Mouse (Mus musculus) adrenal gland, adult 18-20 months (tissue): Measurements from ENCODE around the gene Olfr832. TPM values are rescaled to one million over a fixed set of nuclear protein-coding genes. Genes with fewer than 3 reads are reported as not detected.
"Not testable (repeated sequence)": the region's sequence is repeated elsewhere in the genome, so short reads cannot be mapped to it uniquely, and the experiment has no call there.

Source experiments
- DNase-seq, 2 experiments: peaks; one replicate each; pipeline ENCODE4 v3.0.0; 2021 to 2022; ENCODE audit warnings: low spot score in 2 of 2
- long read RNA-seq, 2 experiments: library from polyadenylated mRNA; stranded (forward); transcript quantifications; one replicate each; pipeline ENCODE4 v2.0.0; 2021
- total RNA-seq, 2 experiments: library from RNA; stranded (reverse); gene quantifications; 1 replicate in 1 of 2; 2 replicates in 1 of 2; pipeline ENCODE4 v1.2.3; 2021

The Olfr832 gene
- not detected for total RNA-seq
- long read RNA-seq, experiment 1 = 0 reads
- long read RNA-seq, experiment 2 = 0 reads

DNA sequence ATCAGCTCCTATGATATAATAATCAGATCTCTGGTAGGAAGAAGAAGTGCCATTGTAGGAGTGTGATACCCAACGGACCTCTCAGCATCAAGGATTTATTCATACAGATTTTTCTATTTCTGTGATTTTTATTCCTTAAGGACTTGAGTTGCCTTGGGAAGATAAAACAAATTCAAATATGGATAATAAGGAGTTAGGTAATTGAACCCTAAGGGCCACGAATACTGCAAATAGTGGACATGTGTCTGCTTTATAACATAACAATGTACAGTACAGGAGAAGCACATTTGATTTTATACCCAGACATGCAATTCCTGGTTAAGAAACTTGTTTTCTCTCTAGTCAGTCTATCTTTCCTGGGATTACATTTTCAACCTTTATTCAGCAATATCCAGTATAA is at the start of gene Olfr832:
TSS of gene Olfr832 (plus strand) at position 301 of the 400 bp plus-strand sequence.
- not testable (repeated sequence) for DNase-seq

DNA sequence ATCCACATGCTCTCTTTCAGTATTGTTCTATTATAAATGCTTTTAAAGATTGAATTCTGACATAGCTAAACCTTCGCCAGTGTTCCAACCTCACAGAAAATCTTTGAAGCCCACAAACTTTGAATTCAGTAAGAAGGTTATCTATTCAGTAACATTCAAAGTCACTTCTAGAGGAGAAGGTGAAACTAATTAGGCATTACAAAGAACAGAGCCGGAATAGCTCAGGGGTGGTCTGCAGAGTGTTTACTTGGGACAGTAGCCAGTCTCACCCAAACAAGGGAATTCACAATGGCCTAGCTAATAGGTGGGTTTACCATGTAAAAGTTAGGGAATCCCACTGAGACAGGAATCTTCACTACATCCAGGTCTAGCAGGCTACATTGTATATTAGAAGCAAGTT is 29.2 kb upstream of the Olfr832 start:
- not testable (repeated sequence) for DNase-seq

- not testable (repeated sequence) for DNase-seq
Observed at GRCm38 (mm10) chr9:18927921-18928320, 9.0 kb upstream of the Olfr832 start.

DNA sequence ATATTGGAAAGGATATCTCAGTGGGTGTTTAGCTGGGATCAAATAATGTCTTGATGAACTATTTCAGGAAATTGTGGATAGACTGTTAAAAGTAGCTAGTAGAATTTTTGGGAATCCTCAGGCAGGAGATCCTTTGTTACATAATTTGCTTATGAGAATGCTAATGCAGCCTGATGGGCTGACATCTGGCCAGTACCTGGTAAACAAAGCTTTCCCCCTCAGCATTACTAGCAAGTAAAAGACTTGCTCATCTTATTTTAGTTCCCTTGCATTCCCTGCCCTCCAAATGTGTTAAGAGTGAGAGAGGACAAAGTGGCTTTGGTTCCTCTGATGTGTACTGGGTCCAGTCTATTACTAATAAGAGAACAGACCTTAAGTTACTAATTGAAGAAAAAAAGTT is 25.1 kb downstream of the Olfr832 start:
- DNase-seq = no peak

GRCm38 (mm10) chr9:18987690-18988089 is 50.8 kb downstream of the Olfr832 start, which contains the start of gene Olfr834:
Gene Olfr834, plus strand, starts transcription at chr9:18987990.
- DNase-seq = no peak

Other genes starting within 250 kb of the Olfr832 start
- gene Olfr24, start 173.1 kb upstream of the Olfr832 start, total RNA-seq = not detected
- not detected for gene Olfr828, start 117.6 kb upstream of the Olfr832 start, total RNA-seq
- not detected for gene Olfr829, start 82.2 kb upstream of the Olfr832 start, total RNA-seq
- not detected for gene Olfr830, start 62.4 kb upstream of the Olfr832 start, total RNA-seq
- not detected for gene Olfr834, start 50.9 kb downstream of the Olfr832 start, total RNA-seq
- gene Olfr835, start 95.6 kb downstream of the Olfr832 start, total RNA-seq = not detected
- not detected for gene Olfr836, start 183.3 kb downstream of the Olfr832 start, total RNA-seq
- gene Olfr837, start 199.2 kb downstream of the Olfr832 start, total RNA-seq = not detected
- not detected for gene Olfr839-ps1, start 240.2 kb downstream of the Olfr832 start, total RNA-seq